In genomic region chr15:9473188-9473587, GRCm38 (mm10) we compare ENCODE assay signal across 23 mouse cellular contexts. TPM values are rescaled to one million over a fixed set of nuclear protein-coding genes. Genes with fewer than 3 reads are reported as not detected.
"Had no signal": no experiment of that assay in that cellular context is flagged by ENCODE, and none has a peak within 500 bp of the region (broad histone marks: within the 10 kb centered on the region; RNA-seq: fewer than 3 reads in every experiment).

No protein-coding gene starts in this region.

- DNase-seq: lung, adult 2 months; lung, postnatal 14 days; lung, postnatal 36 days; midbrain, embryonic 14.5 days; retina, postnatal 1 day; right cerebral cortex, adult 18-20 months; right cerebral cortex, postnatal 25 days; right cerebral cortex, postnatal 4 days; spleen, adult 18-20 months; thymus, adult 18-20 months; thymus, postnatal 14 days; thymus, postnatal 36 days had no signal

- H3K4me1 ChIP-seq: lung, embryonic 15.5 days; midbrain, embryonic 10.5 days; midbrain, embryonic 12.5 days; neural tube, embryonic 13.5 days; neural tube, embryonic 15.5 days had no signal

- H3K27me3 ChIP-seq: lung, embryonic 15.5 days; midbrain, embryonic 12.5 days; neural tube, embryonic 13.5 days; neural tube, embryonic 15.5 days had no signal

- H3K4me3 ChIP-seq: lung, embryonic 15.5 days; midbrain, embryonic 10.5 days; midbrain, embryonic 12.5 days; myocyte; neural tube, embryonic 13.5 days; neural tube, embryonic 15.5 days had no signal

- H3K27ac ChIP-seq: lung, embryonic 15.5 days; macrophage; midbrain, embryonic 10.5 days; midbrain, embryonic 12.5 days; neural tube, embryonic 13.5 days; neural tube, embryonic 15.5 days had no signal

- ATAC-seq: lung, postnatal 0 days; midbrain, embryonic 16.5 days had no signal

- H3K9ac ChIP-seq: lung, embryonic 15.5 days; midbrain, embryonic 12.5 days; neural tube, embryonic 13.5 days; neural tube, embryonic 15.5 days had no signal

- H3K4me2 ChIP-seq: lung, embryonic 15.5 days; midbrain, embryonic 12.5 days; neural tube, embryonic 13.5 days; neural tube, embryonic 15.5 days had no signal

- H3K36me3 ChIP-seq: lung, embryonic 15.5 days; midbrain, embryonic 10.5 days; midbrain, embryonic 12.5 days; neural tube, embryonic 13.5 days; neural tube, embryonic 15.5 days had no signal

- H3K9me3 ChIP-seq: lung, embryonic 15.5 days; midbrain, embryonic 12.5 days; neural tube, embryonic 13.5 days; neural tube, embryonic 15.5 days had no signal

RNA-seq across cellular contexts. Expression of gene Capsl, which starts 37.4 kb away (rescaled TPM):
- total RNA-seq: megakaryocyte-erythroid progenitor cell, adult 5-6 weeks had no signal
- polyA plus RNA-seq: myocyte; small intestine, adult 2 months had no signal

RNA-seq across cellular contexts. Expression of gene Il7r, which starts 56.8 kb away (rescaled TPM):
- polyA plus RNA-seq: midbrain, embryonic 12.5 days; midbrain, embryonic 14.5 days; midbrain, embryonic 16.5 days; myocyte had no signal
